Comparison of ENCODE assay signal across 7 mouse cellular contexts in the genomic region with DNA sequence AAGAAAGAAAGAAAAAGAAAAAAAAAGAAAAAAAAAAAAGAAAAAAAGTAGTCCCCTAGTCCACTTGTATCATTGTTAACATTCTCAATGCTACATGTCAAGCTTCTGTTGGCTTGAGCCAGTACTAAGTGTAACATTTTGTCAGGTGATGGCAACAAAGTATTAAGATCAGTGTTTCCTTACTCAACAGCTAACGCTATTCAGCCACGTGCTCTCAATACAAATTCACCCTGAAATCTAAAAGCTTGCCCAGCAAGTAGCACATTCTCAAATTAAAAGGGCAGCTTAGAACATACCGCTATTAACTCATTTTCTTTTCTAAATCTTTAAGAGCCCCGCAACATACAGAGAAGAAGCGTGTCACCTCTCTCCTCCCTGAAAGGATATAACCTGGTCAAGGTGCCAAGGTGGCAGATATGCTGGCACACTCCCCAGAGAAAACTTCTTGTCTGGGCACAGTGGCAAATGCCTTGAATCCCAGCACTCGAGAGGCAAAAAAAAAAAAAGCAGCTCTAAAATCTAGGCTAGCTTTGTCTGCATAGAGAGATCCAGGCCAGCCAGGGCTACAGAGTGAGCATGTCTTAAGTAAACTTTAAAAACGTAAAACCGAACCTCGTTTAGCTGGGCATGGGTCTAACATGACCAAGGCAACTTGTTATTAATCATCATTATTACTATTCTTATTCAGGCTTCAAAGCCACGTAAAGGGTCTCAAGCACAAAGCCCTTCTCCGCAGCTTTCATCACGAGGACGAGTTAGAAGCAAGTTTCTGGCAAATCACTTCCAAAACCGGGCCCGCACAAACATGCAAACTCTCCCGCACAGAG. TPM values are rescaled to one million over a fixed set of nuclear protein-coding genes. Genes with fewer than 3 reads are reported as not detected.
DNase-seq lines count a peak whose midpoint lies in the region; ATAC-seq and TF ChIP-seq lines count a peak whose summit lies in the region.

No protein-coding gene starts in this region.

- ATAC-seq in embryonic facial prominence, embryonic 12.5 days (ENCODE audit: insufficient number of reproducible peaks, insufficient read depth, low FRiP score, low TSS enrichment) = no peak
- no peak for ATAC-seq in heart, embryonic 12.5 days (ENCODE audit: insufficient number of reproducible peaks, low FRiP score)
- 0 out of 2 replicates have a peak, but pooled peaks have one; percentile 3 for ATAC-seq in megakaryocyte progenitor cell, adult 5-6 weeks (replicated peaks; ENCODE audit: poor library complexity)

- peak overlapping the region; percentile 82 for H3K9ac ChIP-seq in embryonic facial prominence, embryonic 12.5 days
- H3K9ac ChIP-seq in heart, embryonic 12.5 days = peak overlapping the region; percentile 78

- peaks cover 20% of the 10 kb centered on the region for H3K4me1 ChIP-seq in E14TG2a.4 (replicated peaks; ENCODE audit: low read depth, low read length)
- H3K4me1 ChIP-seq in embryonic facial prominence, embryonic 12.5 days = peaks cover 6% of the 10 kb centered on the region; the same call in 1 of the 2 replicates
- peaks cover 6% of the 10 kb centered on the region for H3K4me1 ChIP-seq in heart, embryonic 12.5 days (replicated peaks)

- DNase-seq in NIH3T3 (ENCODE audit: low read depth) = peak; percentile 13
- DNase-seq in kidney, postnatal 14 days = peak; percentile 37
- no peak for DNase-seq in yolk sac, embryonic 10.5 days (ENCODE audit: low spot score)

- peak overlapping the region; percentile 98 for H3K27ac ChIP-seq in embryonic facial prominence, embryonic 12.5 days
- H3K27ac ChIP-seq in heart, embryonic 12.5 days (ENCODE audit: poor library complexity, severe bottlenecking) = peak overlapping the region; percentile 98

- peaks cover 37% of the 10 kb centered on the region for H3K36me3 ChIP-seq in E14TG2a.4 (ENCODE audit: insufficient read depth, low read length)
- 0 out of 2 replicates have a peak, but pooled peaks cover 5% of the 10 kb centered on the region for H3K36me3 ChIP-seq in embryonic facial prominence, embryonic 12.5 days
- peaks cover 4% of the 10 kb centered on the region for H3K36me3 ChIP-seq in heart, embryonic 12.5 days

- 1% methylated on average over 16 of the region's 16 CpGs for WGBS in embryonic facial prominence, embryonic 12.5 days
- 2% methylated on average over 16 of the region's 16 CpGs for WGBS in heart, embryonic 12.5 days

- H3K9me3 ChIP-seq in E14TG2a.4 (ENCODE audit: low read length) = no peaks in the 10 kb centered on the region
- no peaks in the 10 kb centered on the region for H3K9me3 ChIP-seq in embryonic facial prominence, embryonic 12.5 days
- H3K9me3 ChIP-seq in heart, embryonic 12.5 days (replicated peaks) = no peaks in the 10 kb centered on the region

- TF ChIP-seq CTCF in E14TG2a.4 (conservative IDR thresholded peaks at IDR 0.05; ENCODE audit: low read length) = no peak

- H3K27me3 ChIP-seq in E14TG2a.4 (ENCODE audit: insufficient read depth, low read length) = no peaks in the 10 kb centered on the region
- no peaks in the 10 kb centered on the region for H3K27me3 ChIP-seq in embryonic facial prominence, embryonic 12.5 days
- H3K27me3 ChIP-seq in heart, embryonic 12.5 days (replicated peaks) = no peaks in the 10 kb centered on the region

- H3K4me3 ChIP-seq in E14TG2a.4 (replicated peaks; ENCODE audit: low read length) = peak overlapping the region; percentile 93
- H3K4me3 ChIP-seq in embryonic facial prominence, embryonic 12.5 days = peak overlapping the region; percentile 87
- peak overlapping the region; percentile 66 for H3K4me3 ChIP-seq in heart, embryonic 12.5 days

- H3K4me2 ChIP-seq in embryonic facial prominence, embryonic 12.5 days (replicated peaks) = peak overlapping the region; percentile 79
- peak overlapping the region; percentile 83 for H3K4me2 ChIP-seq in heart, embryonic 12.5 days

RNA-seq across cellular contexts. Expression of a gene that starts 0.9 kb away (rescaled TPM):
- polyA plus RNA-seq in embryonic facial prominence, embryonic 12.5 days (2016; fragmentation: Nextera tagmentation; extraction: Ambion mirVana) = 48.5 and 50.1 TPM in 2 replicates
- polyA plus RNA-seq in heart, embryonic 12.5 days (2016; fragmentation: Nextera tagmentation; extraction: Ambion mirVana) = 23.1 and 23.8 TPM in 2 replicates
- 65.7 and 71.2 TPM in 2 replicates for total RNA-seq in megakaryocyte progenitor cell, adult 5-6 weeks (2015)
- total RNA-seq in megakaryocyte progenitor cell, adult 5-6 weeks (2017) = 30.7 and 49.9 TPM in 2 replicates

RNA-seq across cellular contexts. Expression of a gene that starts 7.9 kb away (rescaled TPM):
- 9.7 and 10.3 TPM in 2 replicates for polyA plus RNA-seq in embryonic facial prominence, embryonic 12.5 days (2016; fragmentation: Nextera tagmentation; extraction: Ambion mirVana)
- 9.7 and 10.2 TPM in 2 replicates for polyA plus RNA-seq in heart, embryonic 12.5 days (2016; fragmentation: Nextera tagmentation; extraction: Ambion mirVana)
- total RNA-seq in megakaryocyte progenitor cell, adult 5-6 weeks (2015) = 15.4 and 19.5 TPM in 2 replicates
- total RNA-seq in megakaryocyte progenitor cell, adult 5-6 weeks (2017) = 23.7 and 24.7 TPM in 2 replicates

RNA-seq across cellular contexts. Expression of a gene that starts 36.7 kb away (rescaled TPM):
- 21.0 and 21.2 TPM in 2 replicates for polyA plus RNA-seq in embryonic facial prominence, embryonic 12.5 days (2016; fragmentation: Nextera tagmentation; extraction: Ambion mirVana)
- 9.7 and 11.9 TPM in 2 replicates for polyA plus RNA-seq in heart, embryonic 12.5 days (2016; fragmentation: Nextera tagmentation; extraction: Ambion mirVana)
- total RNA-seq in megakaryocyte progenitor cell, adult 5-6 weeks (2015) = 15.7 and 16.9 TPM in 2 replicates
- 14.3 and 14.9 TPM in 2 replicates for total RNA-seq in megakaryocyte progenitor cell, adult 5-6 weeks (2017)
